Mouse (Mus musculus) heart, adult 9 months (tissue): Measurements from ENCODE around the gene Zfp553.
A peak's percentile ranks its signal among the peaks of the same experiment; 100 is the strongest.

Experiments used
- DNase-seq, 2 experiments: peaks; one replicate each; pipeline ENCODE4 v3.0.0; 2022; ENCODE audit warnings: low spot score in 2 of 2

The Zfp553 gene

DNA sequence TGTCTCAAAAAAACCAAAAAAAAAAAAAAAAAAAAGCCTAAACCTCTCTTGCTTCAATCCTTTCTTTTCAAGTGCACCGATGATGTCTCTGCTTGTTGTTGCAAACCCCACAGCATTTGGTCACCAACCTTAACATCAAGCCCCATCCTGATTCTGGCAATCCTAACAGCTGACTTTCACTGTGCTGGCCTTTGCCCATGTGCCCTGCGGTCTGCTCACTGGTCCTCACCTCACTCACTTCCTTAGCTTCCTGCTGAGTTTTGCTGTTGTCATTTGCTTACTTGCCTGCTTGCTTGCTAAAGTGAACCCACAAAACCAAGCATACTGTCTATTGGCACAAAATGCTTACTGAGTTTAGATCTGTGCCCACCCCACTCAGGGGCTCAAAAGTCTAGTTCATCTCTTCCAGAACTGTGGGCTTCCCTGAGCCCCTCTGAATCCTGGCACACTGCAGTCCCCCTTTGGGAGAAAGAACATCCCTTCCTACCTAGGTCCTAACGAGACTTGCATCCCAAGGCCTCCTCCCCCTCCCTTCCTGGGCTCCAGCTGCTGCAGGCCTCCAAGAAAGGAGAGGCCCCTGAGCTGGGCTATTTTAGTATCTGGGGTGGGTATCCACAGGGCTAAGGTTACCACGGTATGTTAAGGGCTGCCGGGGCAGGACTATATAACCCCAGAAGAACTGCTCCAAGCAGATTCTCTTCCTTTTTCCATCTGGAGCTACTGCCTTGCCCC is 21.7 kb upstream of the Zfp553 start:
- no peak for DNase-seq

DNA sequence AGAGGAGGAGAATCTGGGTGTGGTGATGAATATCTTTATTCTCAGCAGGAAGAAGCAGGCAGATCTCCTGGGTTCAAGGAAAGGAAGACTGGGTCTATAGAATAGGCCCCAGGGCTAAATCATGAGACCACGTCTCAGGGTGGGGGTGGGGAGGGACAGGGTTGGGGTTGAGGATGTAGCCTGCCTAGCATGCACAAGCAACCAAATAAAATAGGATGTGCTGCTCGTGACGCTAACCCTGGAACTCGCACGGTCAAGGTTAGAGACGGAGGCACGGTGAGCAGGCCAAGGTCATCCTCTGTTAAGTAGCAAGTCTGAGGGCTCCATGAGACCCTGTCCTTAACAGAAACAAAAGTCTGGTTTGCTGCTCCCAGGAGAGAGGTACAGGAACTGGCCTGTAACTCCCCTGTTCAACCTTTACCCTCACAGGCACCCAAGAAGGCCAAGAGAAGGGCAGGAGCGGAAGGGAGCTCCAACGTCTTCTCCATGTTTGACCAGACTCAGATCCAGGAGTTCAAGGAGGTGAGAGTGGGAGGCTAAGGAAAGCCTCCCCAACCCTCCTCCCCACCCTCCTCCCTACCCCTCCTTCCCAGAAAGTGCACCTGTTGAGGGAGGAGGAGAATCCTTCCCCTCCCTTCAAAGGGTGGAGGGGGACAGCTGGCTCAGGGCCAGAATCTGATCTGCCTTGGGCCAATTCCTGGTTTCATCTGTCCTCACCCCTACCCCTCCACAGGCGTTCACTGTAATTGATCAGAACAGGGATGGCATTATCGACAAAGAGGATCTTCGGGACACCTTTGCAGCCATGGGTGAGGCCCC is 20.2 kb upstream of the Zfp553 start:
- DNase-seq: no peak

DNA sequence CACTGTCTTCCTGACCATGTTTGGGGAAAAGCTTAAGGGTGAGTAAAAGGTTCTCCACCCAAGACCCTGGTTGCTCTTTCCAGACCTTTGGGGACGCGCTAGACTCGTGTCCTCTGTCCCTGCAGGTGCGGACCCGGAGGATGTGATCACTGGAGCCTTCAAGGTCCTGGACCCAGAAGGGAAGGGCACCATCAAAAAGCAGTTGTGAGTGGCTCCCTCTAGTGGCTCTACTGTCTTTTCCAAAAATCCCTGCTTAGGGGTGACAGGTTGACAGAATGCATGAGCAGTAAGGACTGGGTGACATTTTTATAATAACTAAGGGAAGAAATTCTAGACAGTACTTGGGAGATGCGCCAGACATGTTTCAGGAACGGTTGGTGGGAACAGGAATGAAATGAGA is 19.4 kb upstream of the Zfp553 start:
- no peak for DNase-seq

DNA sequence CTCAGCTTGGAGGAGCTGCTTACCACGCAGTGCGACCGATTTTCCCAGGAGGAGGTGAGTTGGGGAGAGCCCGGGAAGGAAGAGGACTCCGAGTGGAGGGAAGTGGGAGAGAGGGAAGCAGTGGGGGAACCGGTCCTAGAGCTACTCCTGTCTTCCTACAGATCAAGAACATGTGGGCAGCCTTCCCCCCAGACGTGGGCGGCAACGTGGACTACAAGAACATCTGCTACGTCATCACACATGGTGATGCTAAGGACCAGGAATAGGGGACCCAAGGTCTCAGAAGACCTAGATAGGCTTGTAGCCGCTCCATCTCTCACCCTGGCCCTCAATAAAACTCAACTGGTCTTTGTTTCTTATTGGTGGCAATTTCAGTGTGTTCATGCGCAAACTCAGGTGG is 18.9 kb upstream of the Zfp553 start:
- DNase-seq: no peak

DNA sequence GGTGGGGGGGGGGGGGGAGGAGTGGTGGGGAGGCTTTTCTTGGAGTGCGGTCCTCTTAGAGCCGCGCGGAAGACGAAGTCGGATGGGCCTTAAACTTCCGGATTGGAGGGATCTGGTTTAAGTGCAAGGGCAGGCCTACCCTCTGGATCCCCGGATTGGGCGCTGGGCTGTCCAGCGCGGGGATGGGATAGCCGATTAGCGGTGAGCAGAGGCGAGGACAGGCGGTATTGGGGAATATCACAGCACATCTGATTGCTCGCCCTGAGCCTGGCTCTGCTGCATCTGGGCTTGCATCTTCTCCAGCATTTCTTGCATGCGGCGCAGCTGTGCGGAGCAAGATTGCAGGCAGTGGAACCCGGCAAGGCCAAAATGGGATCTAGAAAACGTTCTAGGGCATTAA is 18.3 kb upstream of the Zfp553 start:
- DNase-seq: no peak

DNA sequence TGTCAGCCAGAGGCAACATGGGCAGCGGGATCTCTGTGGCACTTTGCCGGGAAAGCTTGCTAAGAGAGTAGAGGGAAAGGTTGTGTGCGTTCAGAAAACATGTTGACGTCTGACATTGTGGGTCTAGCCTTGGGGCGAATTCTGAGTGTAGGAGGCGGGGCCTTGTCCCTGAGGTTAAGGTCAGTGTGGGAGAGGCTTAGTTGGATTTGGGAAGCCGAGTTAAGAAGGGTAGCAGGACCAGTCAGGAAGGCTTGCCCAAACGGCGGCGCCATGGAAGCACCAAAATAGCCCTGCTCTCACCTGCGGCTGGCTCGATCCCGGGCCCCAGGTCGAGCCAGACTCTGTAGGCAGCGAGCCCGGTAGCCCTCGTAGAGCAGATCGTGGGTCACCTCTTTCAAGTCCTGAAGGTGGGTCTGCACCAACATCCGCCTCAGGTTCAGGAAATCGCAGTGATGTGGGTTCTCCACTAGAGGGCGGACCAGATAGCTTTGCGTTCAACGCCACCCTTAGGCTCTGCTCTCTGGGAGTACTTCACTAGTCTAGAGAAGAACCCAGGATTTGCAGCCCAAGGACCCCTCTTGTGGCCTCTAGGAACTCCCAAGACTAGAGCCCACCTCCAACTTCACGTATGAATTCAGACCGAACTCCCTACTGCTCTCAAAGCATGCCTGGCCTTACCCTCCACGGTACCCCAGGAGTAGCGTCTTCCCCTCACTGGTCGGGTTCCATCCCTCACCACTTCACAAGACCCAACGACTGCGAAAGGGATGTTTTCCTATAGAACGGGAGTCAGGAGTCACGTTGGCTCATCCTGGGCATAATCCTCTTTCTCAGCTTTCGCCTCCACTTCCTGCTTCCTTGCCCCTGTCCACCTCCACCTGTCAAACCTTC is 17.6 kb upstream of the Zfp553 start:
- peak in 1 of 2 experiments; percentile 54 for DNase-seq

DNA sequence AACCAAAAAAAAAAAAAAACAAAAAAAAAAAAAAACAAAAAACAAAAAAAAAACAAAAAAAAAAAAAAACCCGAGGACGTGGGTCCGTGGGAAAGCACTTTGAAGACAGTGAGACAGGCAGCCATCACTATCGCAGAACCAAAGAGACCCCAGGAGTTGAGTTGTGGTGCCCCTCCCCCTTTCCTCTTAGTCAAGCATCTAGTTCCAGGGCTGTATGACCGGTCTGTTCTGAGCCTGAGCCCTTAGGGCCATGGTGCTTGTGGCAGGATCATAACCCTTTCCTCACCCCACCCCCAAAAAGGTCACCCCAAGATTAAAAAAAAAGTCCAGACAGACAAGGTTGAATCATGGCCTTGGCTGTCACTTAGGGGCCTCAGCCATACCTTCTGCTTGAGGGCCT is 16.6 kb upstream of the Zfp553 start:
- no peak for DNase-seq

DNA sequence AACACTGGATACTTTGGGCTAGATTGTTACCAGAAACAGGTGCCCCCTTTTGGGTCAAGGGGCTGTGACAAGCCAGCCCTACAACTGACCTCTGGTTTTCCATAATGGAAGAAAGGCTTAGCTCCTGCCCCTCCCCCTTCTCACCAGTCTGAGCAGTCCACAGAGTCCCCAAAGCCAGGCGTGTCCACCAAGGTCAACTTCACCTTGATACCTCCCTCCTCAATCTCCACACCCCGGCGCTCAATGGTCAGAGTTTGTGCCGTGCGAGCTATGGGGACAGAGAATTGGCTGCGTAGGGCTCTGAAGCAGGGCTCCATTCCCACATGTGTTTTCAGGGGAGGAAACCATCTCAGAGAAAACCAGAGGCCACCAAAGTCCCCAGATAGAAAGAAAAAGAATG is 15.4 kb upstream of the Zfp553 start:
- DNase-seq: no peak

DNA sequence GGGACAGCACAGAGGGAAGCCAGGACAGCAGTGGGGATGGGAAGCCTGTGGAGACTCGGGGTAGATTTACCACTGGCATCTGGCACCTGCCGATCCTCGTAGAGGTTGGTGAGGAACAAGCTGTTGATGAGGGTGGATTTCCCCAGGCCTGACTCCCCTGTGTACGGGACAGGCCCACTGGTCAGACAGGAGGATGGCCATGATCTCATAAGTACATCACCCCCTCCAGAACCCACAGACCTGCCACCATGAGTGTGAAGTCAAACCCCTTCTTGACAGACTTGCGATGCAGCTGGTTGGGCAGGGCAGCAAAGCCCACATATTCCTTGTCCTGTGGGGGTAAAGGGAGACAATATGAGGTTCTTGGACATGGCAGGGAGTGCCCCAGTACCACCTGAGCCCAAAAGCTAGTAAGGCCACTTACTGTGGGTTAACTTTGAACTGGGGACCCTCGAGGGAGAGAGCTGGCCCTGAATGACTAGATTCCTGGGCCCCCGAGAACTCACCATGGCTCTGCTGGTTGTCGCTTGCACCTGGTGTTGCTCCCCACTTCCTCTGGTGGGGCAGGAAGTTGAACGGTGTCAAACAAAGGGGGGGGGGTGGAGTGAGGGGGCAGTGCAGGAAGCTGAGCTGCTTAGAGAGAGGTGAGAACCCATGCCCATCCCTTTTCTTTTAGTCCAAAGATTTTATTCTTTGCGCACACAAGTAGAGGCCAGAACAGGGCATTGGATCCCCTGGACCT is 14.8 kb upstream of the Zfp553 start:
- DNase-seq: no peak

DNA sequence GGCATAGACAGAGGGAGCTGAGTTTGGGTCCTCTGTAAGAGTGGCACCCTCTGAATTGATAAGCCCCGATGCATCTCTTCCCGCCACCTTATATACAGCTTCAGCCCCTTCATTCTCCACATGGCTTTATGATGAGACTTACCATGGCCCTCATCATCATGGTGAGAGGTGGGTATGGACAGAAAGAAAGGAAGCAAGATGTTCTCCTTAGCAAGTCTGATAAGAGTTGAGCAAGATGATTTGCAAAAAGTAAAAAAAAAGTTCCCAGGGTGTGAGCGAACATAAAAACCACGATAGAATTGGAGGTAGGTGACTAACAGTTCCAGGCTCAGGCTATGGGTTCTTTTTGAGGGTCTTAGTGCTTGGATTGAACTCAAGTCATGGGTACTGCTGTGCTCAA is 14.2 kb upstream of the Zfp553 start:
- DNase-seq: no peak

DNA sequence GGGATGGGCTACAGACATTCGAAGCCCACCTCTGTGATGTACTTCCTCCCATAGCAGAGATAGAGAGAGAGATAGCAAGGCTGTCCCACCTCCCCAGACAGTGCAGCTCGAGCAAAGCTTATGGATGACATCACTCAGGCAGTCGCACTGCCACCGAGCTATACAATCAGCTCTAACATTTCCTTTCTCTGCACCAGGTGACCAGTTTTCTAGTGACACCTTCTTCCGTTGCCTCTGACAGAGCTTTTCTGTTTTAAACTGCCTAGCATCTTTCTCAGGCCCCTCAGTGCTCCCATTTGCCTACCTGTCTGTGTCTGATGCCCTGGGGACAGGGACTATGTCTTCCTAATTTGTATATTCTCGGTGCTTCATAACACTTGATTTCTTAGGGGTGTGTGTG is 12.4 kb upstream of the Zfp553 start:
- no peak for DNase-seq

DNA sequence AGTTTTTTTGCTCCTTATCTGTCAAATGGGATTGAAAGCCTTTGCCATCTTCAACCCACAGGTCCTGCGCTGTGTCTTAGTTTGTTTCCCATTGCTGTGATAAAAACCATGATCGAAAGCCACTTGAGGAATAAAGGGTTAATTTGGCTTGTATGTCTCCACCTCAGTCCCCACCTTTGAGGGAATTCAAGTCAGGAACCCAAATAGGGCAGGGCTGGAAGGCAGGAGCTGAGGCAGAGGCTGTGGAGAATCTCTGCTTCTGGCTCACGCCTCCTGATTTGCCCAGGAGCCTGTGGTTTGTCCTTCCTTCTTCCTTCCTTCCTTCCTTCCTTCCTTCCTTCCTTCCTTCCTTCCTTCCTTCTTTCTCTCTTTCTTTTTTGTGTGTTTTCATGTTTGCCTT is 9.8 kb upstream of the Zfp553 start:
- DNase-seq: no peak

DNA sequence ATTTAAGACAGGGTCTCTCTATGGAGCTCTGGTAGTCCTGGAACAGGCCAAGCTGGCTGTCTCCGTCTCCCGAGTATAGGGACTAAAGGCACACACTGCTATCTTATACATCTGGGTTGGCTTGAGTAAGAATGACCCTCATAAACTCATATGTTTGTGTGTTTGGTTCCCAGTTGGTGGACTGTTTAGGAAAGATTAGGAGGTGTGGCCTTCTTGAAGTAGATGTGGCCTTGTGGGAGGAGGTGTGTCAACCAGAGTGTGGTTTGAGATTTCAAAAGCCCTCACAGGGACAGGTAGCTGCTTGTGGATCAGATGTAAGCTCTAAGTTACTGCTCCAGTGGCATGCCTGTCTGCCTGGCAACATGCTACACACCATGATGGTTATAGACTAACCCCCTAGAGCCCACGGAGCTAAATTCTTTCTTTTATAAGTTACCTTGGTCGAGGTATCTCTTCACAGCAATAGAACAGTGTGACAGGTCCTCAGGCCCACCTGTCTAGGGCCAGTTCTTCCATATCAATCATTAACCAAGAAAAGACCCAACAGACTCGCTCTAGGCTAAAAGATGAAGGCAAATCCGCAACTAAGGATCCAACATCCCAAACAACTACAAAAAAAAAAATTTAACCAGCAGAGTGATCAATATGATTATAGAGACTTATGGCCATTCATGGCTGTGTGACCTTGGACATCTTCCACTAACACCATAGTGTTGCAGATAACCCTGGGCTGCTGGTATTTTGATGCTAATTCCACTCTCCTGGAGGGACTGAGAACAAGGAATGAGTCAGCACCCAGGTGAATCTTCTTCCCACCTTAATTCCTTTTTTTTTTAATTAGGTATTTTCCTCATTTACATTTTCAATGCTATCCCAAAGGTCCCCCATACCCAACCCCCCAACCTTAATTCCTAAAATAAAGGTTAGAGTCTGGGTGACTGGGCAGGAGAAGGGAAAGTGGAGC is 9.1 kb upstream of the Zfp553 start:
- DNase-seq: no peak

DNA sequence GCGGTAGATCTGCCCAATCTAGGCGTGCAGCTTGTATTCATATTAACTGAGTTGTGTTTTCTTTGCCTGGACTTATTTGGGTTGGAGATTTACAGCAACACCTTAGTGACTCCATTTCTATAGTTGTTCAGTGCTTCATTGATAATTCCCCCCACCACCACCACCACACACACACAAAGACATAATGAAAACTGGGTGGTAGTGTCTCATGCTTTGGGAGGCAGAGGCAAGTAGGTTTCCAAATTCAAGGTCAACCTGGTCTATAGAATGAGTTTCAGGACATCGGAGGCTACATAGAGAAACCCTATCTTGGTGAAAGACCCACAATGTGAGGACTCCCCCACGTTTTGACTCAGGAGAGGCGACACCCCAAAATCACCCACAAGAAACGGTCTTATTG is 8.2 kb upstream of the Zfp553 start:
- DNase-seq: no peak

DNA sequence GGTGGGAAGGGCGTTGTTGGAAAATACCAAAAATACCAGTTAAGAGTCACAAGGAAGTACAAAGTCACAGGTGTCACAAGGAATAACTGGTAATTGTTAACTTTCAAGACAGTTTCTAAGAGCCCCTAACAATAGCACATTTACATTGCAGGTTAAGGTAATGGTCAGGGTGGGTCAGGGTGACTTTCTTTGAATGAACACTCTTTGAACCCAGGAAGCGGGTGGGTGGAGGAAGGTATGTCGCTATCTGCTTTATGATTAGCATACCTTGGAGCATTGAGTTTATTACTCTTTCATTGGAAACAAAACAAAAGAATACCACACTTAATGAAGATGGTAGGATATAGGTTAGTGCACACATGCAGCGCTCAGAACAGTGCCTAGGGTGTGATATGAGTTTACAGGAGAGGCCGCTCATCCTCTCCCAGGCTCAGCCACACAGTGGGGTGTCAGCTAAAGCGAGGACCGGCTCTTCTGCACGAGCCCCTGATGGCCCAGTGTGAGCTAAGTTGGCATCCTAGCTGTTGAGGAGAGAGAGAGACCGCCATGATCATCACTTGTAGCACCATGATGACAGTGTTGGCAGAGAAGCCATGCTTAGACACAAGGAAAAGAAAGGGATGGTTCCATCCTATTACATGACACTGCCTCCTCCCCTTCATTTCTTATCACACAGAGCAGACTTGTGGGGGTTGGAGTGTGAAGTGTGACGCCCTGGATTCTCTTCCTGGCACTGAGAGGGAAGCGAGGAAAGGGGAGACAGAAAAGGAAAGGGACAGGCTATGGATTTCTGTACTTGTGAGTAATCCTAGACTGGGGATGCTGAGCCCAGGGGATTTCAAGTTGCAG is 7.5 kb upstream of the Zfp553 start:
- DNase-seq: no peak

DNA sequence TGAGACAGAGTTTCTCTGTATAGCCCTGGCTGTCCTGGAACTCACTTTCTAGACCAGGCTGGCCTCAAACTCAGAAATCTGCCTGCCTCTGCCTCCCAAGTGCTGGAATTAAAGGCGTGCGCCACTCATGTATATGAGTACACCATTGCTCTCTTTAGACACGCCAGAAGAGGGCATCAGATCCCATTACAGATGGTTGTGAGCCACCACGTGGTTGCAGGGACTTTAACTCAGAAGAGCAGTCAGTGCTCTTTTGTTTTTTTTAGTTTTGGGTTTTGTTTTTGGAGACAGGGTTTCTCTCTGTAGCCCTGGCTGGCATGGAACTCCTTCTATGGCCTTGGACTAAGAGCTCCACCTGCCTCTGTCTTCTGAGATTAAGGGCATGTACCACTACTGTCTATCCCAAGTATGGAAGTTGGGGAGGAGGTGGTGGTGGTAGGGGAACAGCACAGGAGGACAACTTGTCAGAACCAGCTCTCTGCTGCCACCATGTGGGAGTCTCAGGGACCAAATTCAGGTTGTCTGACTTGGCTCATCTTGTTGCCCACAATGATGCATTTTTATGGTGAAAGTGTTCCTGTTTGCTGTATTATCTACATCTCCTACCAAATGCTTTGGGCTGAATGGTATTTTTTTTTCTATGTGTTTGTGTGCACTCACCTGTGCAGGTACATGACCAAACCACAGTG is 4.1 kb upstream of the Zfp553 start:
- DNase-seq: peak in 1 of 2 experiments; percentile 65

DNA sequence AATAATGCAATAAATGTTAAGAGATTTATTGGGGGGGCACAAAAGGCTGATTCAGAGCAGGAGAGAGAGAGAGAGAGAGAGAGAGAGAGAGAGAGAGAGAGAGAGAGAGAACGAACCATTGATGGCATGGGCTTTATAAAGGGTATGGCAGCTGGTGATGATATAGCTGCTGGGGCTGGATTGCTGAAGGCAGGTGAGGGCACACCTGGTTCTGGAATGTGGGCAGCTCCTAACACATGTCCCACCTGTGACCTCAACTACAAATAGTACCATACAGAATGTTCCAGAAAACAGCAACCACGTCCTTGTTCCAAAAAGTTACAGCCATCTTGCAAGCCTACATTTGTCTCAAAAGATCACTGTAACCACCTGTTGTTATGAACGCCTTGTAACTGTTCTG is 1.5 kb upstream of the Zfp553 start:
- no peak for DNase-seq

DNA sequence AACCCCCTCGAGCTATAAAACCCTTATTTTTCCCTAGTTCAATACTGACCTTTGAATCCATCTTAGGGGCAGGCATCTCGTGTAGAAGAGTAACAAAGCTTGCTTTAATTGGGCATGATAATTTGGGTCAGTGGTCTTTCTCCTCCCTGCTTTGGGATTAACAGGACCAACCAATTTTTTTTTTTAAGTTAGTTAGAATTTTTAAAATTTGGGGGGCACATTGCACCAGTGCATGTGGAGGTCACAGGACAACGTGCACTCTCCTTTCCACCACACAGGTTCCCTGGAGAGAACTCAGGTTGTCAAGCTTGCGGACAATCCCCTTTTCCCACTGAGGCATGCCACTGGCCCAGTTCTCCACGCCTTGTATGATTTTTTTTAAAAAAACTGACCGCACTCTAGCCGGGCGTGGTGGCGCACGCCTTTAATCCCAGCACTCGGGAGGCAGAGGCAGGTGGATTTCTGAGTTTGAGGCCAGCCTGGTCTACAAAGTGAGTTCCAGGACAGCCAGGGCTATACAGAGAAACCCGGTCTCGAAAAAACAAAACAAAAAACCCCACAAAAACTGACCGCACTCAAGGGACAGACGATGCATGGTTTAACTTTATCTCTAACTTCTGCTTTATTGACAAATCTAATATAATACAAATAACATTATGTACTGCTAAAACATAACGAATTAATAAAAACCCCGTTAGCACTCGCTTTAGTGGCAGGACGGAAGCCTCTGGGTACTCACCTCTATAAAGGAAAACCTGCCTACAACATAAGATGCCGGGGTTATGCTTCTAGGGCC is 837 bp upstream of the Zfp553 start:
- no peak for DNase-seq
